Mouse (Mus musculus): ENCODE measurements around the gene Zfp74. TPM values are rescaled to one million over a fixed set of nuclear protein-coding genes. Genes with fewer than 3 reads are reported as not detected.

Zfp74 gene
- polyA plus RNA-seq, 1 experiment from 2014 or later: 8.0 TPM

Small RNA genes lying within 50 kb of the gene (microRNA-seq; reads per million reads assigned to microRNA genes)
- not detected for gene Mir7668

Other genes starting within 250 kb of the Zfp74 start
- gene Catsperg2, start 227.1 kb downstream of the Zfp74 start, polyA plus RNA-seq (2014; fragmentation: Nextera tagmentation; extraction: Ambion mirVana): not detected in 2 replicates
- gene Zfp84, start 185.5 kb downstream of the Zfp74 start, polyA plus RNA-seq (2014; fragmentation: Nextera tagmentation; extraction: Ambion mirVana): 9.4 and 10.0 TPM in 2 replicates
- gene Zfp30, start 170.1 kb downstream of the Zfp74 start, polyA plus RNA-seq (2014; fragmentation: Nextera tagmentation; extraction: Ambion mirVana): 6.5 and 6.6 TPM in 2 replicates
- 10.4 and 12.0 TPM in 2 replicates for gene Zfp790, start 138.0 kb downstream of the Zfp74 start, polyA plus RNA-seq (2014; fragmentation: Nextera tagmentation; extraction: Ambion mirVana)
- gene Zfp940, start 100.4 kb downstream of the Zfp74 start, polyA plus RNA-seq (2014; fragmentation: Nextera tagmentation; extraction: Ambion mirVana): 1.8 and 2.3 TPM in 2 replicates
- gene Zfp420, start 94.1 kb downstream of the Zfp74 start, polyA plus RNA-seq (2014; fragmentation: Nextera tagmentation; extraction: Ambion mirVana): 3.8 and 4.0 TPM in 2 replicates
- 8.7 and 9.2 TPM in 2 replicates for gene Zfp27, start 47.5 kb downstream of the Zfp74 start, polyA plus RNA-seq (2014; fragmentation: Nextera tagmentation; extraction: Ambion mirVana)
- gene Zfp383, start 45.9 kb downstream of the Zfp74 start, polyA plus RNA-seq (2014; fragmentation: Nextera tagmentation; extraction: Ambion mirVana): 4.1 and 4.2 TPM in 2 replicates
- gene Zfp568, start 29.9 kb upstream of the Zfp74 start, polyA plus RNA-seq (2014; fragmentation: Nextera tagmentation; extraction: Ambion mirVana): 23.7 and 27.4 TPM in 2 replicates
- 4.0 and 4.8 TPM in 2 replicates for gene Zfp14, start 97.3 kb upstream of the Zfp74 start, polyA plus RNA-seq (2014; fragmentation: Nextera tagmentation; extraction: Ambion mirVana)
- gene Zfp82, start 118.8 kb upstream of the Zfp74 start, polyA plus RNA-seq (2014; fragmentation: Nextera tagmentation; extraction: Ambion mirVana): 4.2 and 4.8 TPM in 2 replicates
- gene Gm26920, start 136.3 kb upstream of the Zfp74 start, polyA plus RNA-seq (2014; fragmentation: Nextera tagmentation; extraction: Ambion mirVana): 0.70 TPM in 1 of 2 replicates, not detected in the other
- gene Zfp566, start 136.4 kb upstream of the Zfp74 start, polyA plus RNA-seq (2014; fragmentation: Nextera tagmentation; extraction: Ambion mirVana): 5.2 and 6.4 TPM in 2 replicates
- gene Zfp260, start 140.7 kb upstream of the Zfp74 start, polyA plus RNA-seq (2014; fragmentation: Nextera tagmentation; extraction: Ambion mirVana): 85.2 and 91.3 TPM in 2 replicates
- gene Zfp382, start 167.9 kb upstream of the Zfp74 start, polyA plus RNA-seq (2014; fragmentation: Nextera tagmentation; extraction: Ambion mirVana): 6.4 and 8.5 TPM in 2 replicates
- gene Zfp146, start 215.7 kb upstream of the Zfp74 start, polyA plus RNA-seq (2014; fragmentation: Nextera tagmentation; extraction: Ambion mirVana): 7.2 and 9.0 TPM in 2 replicates
- 544 and 589 TPM in 2 replicates for gene Cox7a1, start 230.1 kb upstream of the Zfp74 start, polyA plus RNA-seq (2014; fragmentation: Nextera tagmentation; extraction: Ambion mirVana)
- gene Capns1, start 244.7 kb upstream of the Zfp74 start, polyA plus RNA-seq (2014; fragmentation: Nextera tagmentation; extraction: Ambion mirVana): 63.0 and 73.7 TPM in 2 replicates

Measured in heart, embryonic 14.5 days (tissue).